Mouse (Mus musculus) intestine, postnatal 0 days (tissue): ENCODE measurements around the gene Oscar. TPM values are rescaled to one million over a fixed set of nuclear protein-coding genes. Genes with fewer than 3 reads are reported as not detected.
"Not testable (repeated sequence)": the region's sequence is repeated elsewhere in the genome, so short reads cannot be mapped to it uniquely, and the experiment has no call there.

Experiments used
- ATAC-seq: fragments of 200-750 bp; cut with Nextera tagmentation; 2 replicates; pipeline ENCODE4 v1.8.0; 2017; ENCODE audit warnings: mild to moderate bottlenecking, moderate TSS enrichment, moderate library complexity
- H3K27ac ChIP-seq: fragments of 300-500 bp; sonication (generic); 2 replicates; pipeline ENCODE4 v1.5.1; 2014; ENCODE audit warnings: mild to moderate bottlenecking, low read depth, low read length, moderate library complexity
- H3K27me3 ChIP-seq: fragments of 300-500 bp; sonication (generic); replicated peaks from 2 replicates; pipeline ENCODE4 v1.6.1; 2014; ENCODE audit warnings: low read length, mixed read lengths; ENCODE audit not compliant: control insufficient read depth, insufficient read depth
- H3K36me3 ChIP-seq: fragments of 300-500 bp; sonication (generic); 2 replicates; pipeline ENCODE4 v1.6.1; 2014; ENCODE audit warnings: mild to moderate bottlenecking, moderate library complexity; ENCODE audit not compliant: control insufficient read depth, insufficient read depth
- H3K4me1 ChIP-seq: fragments of 300-500 bp; sonication (generic); replicated peaks from 2 replicates; pipeline ENCODE4 v1.6.1; 2014; ENCODE audit warnings: antibody characterized with exemption, low read length, mixed read lengths; ENCODE audit not compliant: control insufficient read depth, insufficient read depth
- H3K4me2 ChIP-seq: fragments of 300-500 bp; sonication (generic); replicated peaks from 2 replicates; pipeline ENCODE4 v1.6.1; 2014; ENCODE audit warnings: low read depth, mild to moderate bottlenecking, moderate library complexity
- H3K4me3 ChIP-seq: fragments of 300-500 bp; sonication (generic); 2 replicates; pipeline ENCODE4 v1.5.1; 2014; ENCODE audit warnings: low read depth, low read length
- H3K9ac ChIP-seq: fragments of 300-500 bp; sonication (generic); 2 replicates; pipeline ENCODE4 v1.6.1; 2014; ENCODE audit warnings: mild to moderate bottlenecking, low read depth, low read length
- H3K9me3 ChIP-seq: fragments of 300-500 bp; sonication (generic); 2 replicates; pipeline ENCODE4 v1.6.1; 2016; ENCODE audit warnings: mixed run types; ENCODE audit not compliant: control insufficient read depth
- CTCF ChIP-seq: sonication (generic); IDR thresholded peaks from 2 replicates; pipeline ENCODE4 v1.5.1; 2016; ENCODE audit warnings: low read depth, mild to moderate bottlenecking, control low read depth, antibody characterized with exemption, moderate library complexity
- WGBS: fragments of 180-500 bp; shearing (Covaris S2); extraction: QIAGEN DNeasy Blood & Tissue Kit; methylation state at CpG from one replicate; pipeline ENCODE4 v1.1.7; 2014; 5-methylcytosine and 5-hydroxymethylcytosine counted together
- microRNA-seq: library from miRNA; unstranded; fragments of <30 nt; microRNA quantifications from one replicate; pipeline ENCODE4, GENCODE M21; 2016
- polyA plus RNA-seq: library from polyadenylated mRNA; unstranded; fragments of >200 nt; fragmentation: Nextera tagmentation; extraction: Ambion mirVana; gene quantifications from 2 replicates; pipeline ENCODE4 v1.2.1, GENCODE M21; 2015

The Oscar gene
- polyA plus RNA-seq, 1 experiment from 2014 or later, result 0.08 TPM

- ATAC-seq, result no peak
- no peak overlapping the region for H3K9ac ChIP-seq
- no peaks in the 10 kb centered on the region for H3K27me3 ChIP-seq
- no peak overlapping the region for H3K4me2 ChIP-seq
- no peak overlapping the region for H3K4me3 ChIP-seq
- no peaks in the 10 kb centered on the region for H3K9me3 ChIP-seq
- 73% methylated on average over 5 of the region's 5 CpGs for WGBS
- no peaks in the 10 kb centered on the region for H3K4me1 ChIP-seq
- no peaks in the 10 kb centered on the region for H3K36me3 ChIP-seq
- no peak for TF ChIP-seq CTCF
- H3K27ac ChIP-seq, result no peak overlapping the region
Measured at GRCm38 (mm10) chr7:3576354-3577124, 39.4 kb downstream of the Oscar start.

DNA sequence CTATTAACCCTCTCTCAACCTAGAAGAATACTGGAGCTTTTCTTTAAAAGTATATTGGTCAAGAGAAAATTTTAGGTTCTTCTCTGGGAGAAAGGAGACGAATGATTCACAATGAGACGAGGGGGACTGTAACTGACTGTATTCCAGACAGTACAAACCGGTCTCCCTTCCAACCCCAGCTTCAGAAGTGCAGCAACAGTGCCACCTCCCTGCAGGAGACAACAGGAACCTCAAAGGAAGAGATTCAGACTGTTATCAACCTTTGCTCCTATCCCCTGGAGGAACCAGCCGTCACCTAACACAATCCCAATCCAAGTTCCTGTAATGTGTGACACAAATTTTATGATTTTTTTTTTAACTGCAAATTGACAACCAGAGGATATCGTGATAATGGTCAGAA, 41.7 kb downstream of the Oscar start:
- 51% methylated on average over 5 of the region's 5 CpGs for WGBS
- no peak overlapping the region for H3K4me3 ChIP-seq
- TF ChIP-seq CTCF, result peak; percentile 39; the same call in 1 of the 2 replicates

DNA sequence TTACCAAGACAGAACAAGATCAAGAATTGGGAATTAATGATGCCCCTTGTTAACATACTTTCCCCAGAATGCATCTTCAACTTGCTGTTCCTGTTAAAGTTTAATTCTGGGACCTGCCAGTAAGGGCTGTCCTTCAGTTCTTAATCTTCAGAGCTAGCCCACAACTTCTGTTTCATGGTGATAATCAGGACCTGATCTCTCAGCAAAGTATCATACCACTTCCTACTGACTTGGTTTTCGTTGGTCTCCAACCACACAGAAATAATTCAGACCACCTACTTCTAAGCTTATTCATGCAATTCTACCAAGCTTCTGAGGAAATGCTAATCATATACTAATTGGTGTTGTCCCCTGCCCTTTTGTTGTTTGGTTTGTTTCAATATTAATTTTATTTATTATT, 44.1 kb downstream of the Oscar start:
- no peak overlapping the region for H3K4me3 ChIP-seq
- no peak for ATAC-seq
- WGBS, result 83% methylated on average over 1 of the region's 1 CpGs
- no peaks in the 10 kb centered on the region for H3K4me1 ChIP-seq
- no peak overlapping the region for H3K27ac ChIP-seq
- H3K4me2 ChIP-seq, result no peak overlapping the region
- H3K9me3 ChIP-seq, result no peaks in the 10 kb centered on the region
- no peaks in the 10 kb centered on the region for H3K27me3 ChIP-seq
- H3K36me3 ChIP-seq, result no peaks in the 10 kb centered on the region
- no peak for TF ChIP-seq CTCF
- no peak overlapping the region for H3K9ac ChIP-seq

More for the DNA sequence above, 41.7 kb downstream of the Oscar start:
- no peak overlapping the region for H3K9ac ChIP-seq
- no peaks in the 10 kb centered on the region for H3K27me3 ChIP-seq
- H3K36me3 ChIP-seq, result no peaks in the 10 kb centered on the region
- no peaks in the 10 kb centered on the region for H3K9me3 ChIP-seq
- no peak for ATAC-seq
- no peaks in the 10 kb centered on the region for H3K4me1 ChIP-seq
- H3K27ac ChIP-seq, result no peak overlapping the region
- H3K4me2 ChIP-seq, result no peak overlapping the region

GRCm38 (mm10) chr7:3570580-3570979, 45.4 kb downstream of the Oscar start:
- not testable (repeated sequence) for H3K9ac ChIP-seq, H3K27me3 ChIP-seq, H3K4me2 ChIP-seq, H3K9me3 ChIP-seq, H3K4me1 ChIP-seq, H3K27ac ChIP-seq, H3K4me3 ChIP-seq, ATAC-seq, H3K36me3 ChIP-seq
- WGBS, result 64% methylated on average over 3 of the region's 3 CpGs

GRCm38 (mm10) chr7:3569725-3570124, 46.2 kb downstream of the Oscar start:
- no peak for TF ChIP-seq CTCF
- ATAC-seq, result no peak
- Histone ChIP-seq H3K27ac (no peak overlapping the region), H3K4me3 (no peak overlapping the region), H3K36me3 (no peaks in the 10 kb centered on the region), H3K4me1 (no peaks in the 10 kb centered on the region), H3K9me3 (no peaks in the 10 kb centered on the region), H3K4me2 (no peak overlapping the region), H3K9ac (no peak overlapping the region), H3K27me3 (no peaks in the 10 kb centered on the region)
- 65% methylated on average over 6 of the region's 6 CpGs for WGBS

GRCm38 (mm10) chr7:3567336-3567735, 48.6 kb downstream of the Oscar start:
- TF ChIP-seq CTCF, result no peak
- Histone ChIP-seq H3K4me2 (no peak overlapping the region), H3K4me3 (no peak overlapping the region), H3K4me1 (no peaks in the 10 kb centered on the region), H3K9me3 (no peaks in the 10 kb centered on the region), H3K27me3 (no peaks in the 10 kb centered on the region), H3K27ac (no peak overlapping the region), H3K9ac (no peak overlapping the region), H3K36me3 (no peaks in the 10 kb centered on the region)
- WGBS, result 21% methylated on average over 2 of the region's 2 CpGs
- no peak for ATAC-seq

Small RNAs within 50 kb of the gene (microRNA-seq; reads per million reads assigned to microRNA genes)
- gene Gm25100 (not detected), gene Mir3572 (4.9 reads per million, percentile 12 among the genes with 10 or more reads in this experiment)

Other genes with a start within 250 kb of the Oscar start
- gene Cacng8, start 225.5 kb downstream of the Oscar start, polyA plus RNA-seq, result 0.27 and 0.85 TPM in 2 replicates
- 0.22 and 0.33 TPM in 2 replicates for gene Cacng6, start 192.0 kb downstream of the Oscar start, polyA plus RNA-seq
- gene Tarm1, start 113.5 kb downstream of the Oscar start, polyA plus RNA-seq, result not detected in 2 replicates
- 703 and 717 TPM in 2 replicates for gene Ndufa3, start 1.2 kb upstream of the Oscar start, polyA plus RNA-seq
- 12.2 and 12.8 TPM in 2 replicates for gene Tfpt, start 13.8 kb upstream of the Oscar start, polyA plus RNA-seq
- gene Prpf31, start 13.8 kb upstream of the Oscar start, polyA plus RNA-seq, result 27.8 and 29.8 TPM in 2 replicates
- gene Cnot3, start 29.1 kb upstream of the Oscar start, polyA plus RNA-seq, result 19.9 and 20.8 TPM in 2 replicates
- 10.1 and 11.2 TPM in 2 replicates for gene Leng1, start 49.7 kb upstream of the Oscar start, polyA plus RNA-seq
- gene Tmc4, start 61.4 kb upstream of the Oscar start, polyA plus RNA-seq, result 100 TPM in 2 replicates
- gene Tsen34, start 76.7 kb upstream of the Oscar start, polyA plus RNA-seq, result 123 and 129 TPM in 2 replicates
- 28.4 and 29.6 TPM in 2 replicates for gene Mboat7, start 77.4 kb upstream of the Oscar start, polyA plus RNA-seq
- gene Rps9, start 87.8 kb upstream of the Oscar start, polyA plus RNA-seq, result 791 and 834 TPM in 2 replicates
- gene Pirb, start 104.2 kb upstream of the Oscar start, polyA plus RNA-seq, result 0.69 and 0.77 TPM in 2 replicates
- not detected in 2 replicates for gene Gm15448, start 209.5 kb upstream of the Oscar start, polyA plus RNA-seq
- 0.17 and 0.20 TPM in 2 replicates for gene Pira2, start 228.9 kb upstream of the Oscar start, polyA plus RNA-seq